Mouse (Mus musculus): ENCODE data around the gene Zfp534. TPM values are rescaled to one million over a fixed set of nuclear protein-coding genes. Genes with fewer than 3 reads are reported as not detected.
"Not testable (repeated sequence)": the region's sequence is repeated elsewhere in the genome, so short reads cannot be mapped to it uniquely, and the experiment has no call there.

Zfp534 gene
- not detected in 2 replicates for polyA plus RNA-seq (2015; fragmentation: Nextera tagmentation; extraction: Ambion mirVana)

DNA sequence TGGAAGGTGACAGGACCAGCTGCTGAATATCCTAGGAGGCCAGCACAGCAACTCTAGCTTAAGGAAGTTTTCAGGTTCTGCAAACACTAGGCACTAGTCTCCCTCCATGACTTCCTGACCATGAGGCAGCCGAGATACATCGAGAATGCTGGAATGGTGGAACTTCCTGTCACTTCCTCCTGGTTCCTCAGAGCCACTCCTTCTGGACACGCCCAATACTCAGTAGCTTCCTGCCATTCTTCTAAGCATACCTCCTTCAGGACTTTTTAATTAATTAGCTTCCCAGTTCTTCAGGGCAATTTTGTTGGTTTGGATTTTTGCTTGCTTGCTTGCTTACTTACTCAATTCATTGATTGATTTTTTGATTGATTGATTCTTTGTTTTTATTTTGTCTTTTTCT is at the start of gene Zfp534:
Gene Zfp534, minus strand, starts transcription at position 101 of the 400 bp plus-strand sequence.
- H3K9ac ChIP-seq (replicated peaks; ENCODE audit: low read depth); ATAC-seq; H3K36me3 ChIP-seq (ENCODE audit: insufficient read depth, low read length); H3K27me3 ChIP-seq (replicated peaks; ENCODE audit: insufficient read depth, low read length); H3K4me2 ChIP-seq (replicated peaks; ENCODE audit: low read depth, low read length); H3K27ac ChIP-seq (ENCODE audit: low read length); DNase-seq (ENCODE audit: low spot score); H3K9me3 ChIP-seq (ENCODE audit: low read length); H3K4me3 ChIP-seq (ENCODE audit: low read depth, low read length); H3K4me1 ChIP-seq (ENCODE audit: insufficient read depth, low read depth, low read length): not testable (repeated sequence)
- WGBS = 58% methylated on average over 1 of the region's 3 CpGs

DNA sequence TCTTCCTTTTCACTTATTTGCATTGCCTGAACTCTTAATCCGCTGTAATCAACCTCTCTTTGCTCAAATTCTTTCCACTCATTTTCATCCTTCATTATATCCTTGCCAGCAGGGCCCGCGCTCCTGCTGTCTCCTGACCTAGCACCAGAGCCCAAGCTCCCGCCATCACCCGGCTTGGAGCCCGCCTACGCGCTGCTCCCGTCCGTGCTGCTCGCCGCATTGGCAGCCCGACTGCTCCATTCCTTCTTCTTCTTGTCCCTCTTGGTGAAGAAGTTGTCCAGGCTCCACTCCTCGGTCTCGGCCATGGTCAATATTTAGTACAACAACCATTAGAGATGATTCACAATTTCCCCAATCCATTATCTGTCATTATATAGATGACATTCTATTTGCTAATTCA is 43.9 kb upstream of the Zfp534 start:
- H3K36me3 ChIP-seq (ENCODE audit: insufficient read depth, low read length); ATAC-seq; H3K9me3 ChIP-seq (ENCODE audit: low read length); H3K4me2 ChIP-seq (replicated peaks; ENCODE audit: low read depth, low read length); H3K9ac ChIP-seq (replicated peaks; ENCODE audit: low read depth); H3K27me3 ChIP-seq (replicated peaks; ENCODE audit: insufficient read depth, low read length); H3K4me1 ChIP-seq (ENCODE audit: insufficient read depth, low read depth, low read length); H3K27ac ChIP-seq (ENCODE audit: low read length); H3K4me3 ChIP-seq (ENCODE audit: low read depth, low read length); DNase-seq (ENCODE audit: low spot score): not testable (repeated sequence)
- 93% methylated on average over 14 of the region's 15 CpGs for WGBS

- H3K27me3 ChIP-seq (replicated peaks; ENCODE audit: insufficient read depth, low read length); H3K9ac ChIP-seq (replicated peaks; ENCODE audit: low read depth); H3K27ac ChIP-seq (ENCODE audit: low read length); H3K4me1 ChIP-seq (ENCODE audit: insufficient read depth, low read depth, low read length); H3K9me3 ChIP-seq (ENCODE audit: low read length); ATAC-seq; H3K36me3 ChIP-seq (ENCODE audit: insufficient read depth, low read length): not testable (repeated sequence)
- Histone ChIP-seq H3K4me2 (replicated peaks; ENCODE audit: low read depth, low read length) (peak overlapping the region; percentile 39; the same call in 1 of the 2 replicates), H3K4me3 (ENCODE audit: low read depth, low read length) (peak overlapping the region; percentile 23; the same call in 1 of the 2 replicates)
- WGBS = 28% methylated on average over 49 of the region's 63 CpGs
- peak; percentile 7 for DNase-seq (ENCODE audit: low spot score)
These were observed 36.5 kb upstream of the Zfp534 start for GRCm38 (mm10) chr4:147738636-147739369.

DNA sequence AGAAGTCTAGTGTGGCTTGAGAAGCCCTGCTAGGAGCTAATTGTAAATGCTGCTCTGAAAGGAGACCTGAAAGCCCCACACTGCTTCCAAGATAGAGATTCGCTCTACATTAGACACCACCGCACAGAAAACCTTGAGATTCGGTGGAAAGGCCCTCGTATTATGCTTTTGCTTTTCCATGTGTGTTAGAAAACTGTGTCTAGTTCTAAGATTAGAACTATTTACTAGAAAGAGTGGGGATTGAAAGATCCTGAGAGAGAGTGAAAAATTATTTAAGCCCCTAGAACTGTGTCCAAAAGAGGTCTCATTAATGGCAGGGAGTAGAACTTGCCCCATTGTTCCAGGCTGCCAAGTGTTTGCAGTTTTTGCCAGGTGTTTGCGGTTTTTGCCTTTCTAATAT is 47.1 kb downstream of the Zfp534 start:
- H3K36me3 ChIP-seq (ENCODE audit: insufficient read depth, low read length); H3K4me3 ChIP-seq (ENCODE audit: low read depth, low read length); H3K4me2 ChIP-seq (replicated peaks; ENCODE audit: low read depth, low read length); H3K4me1 ChIP-seq (ENCODE audit: insufficient read depth, low read depth, low read length); H3K27me3 ChIP-seq (replicated peaks; ENCODE audit: insufficient read depth, low read length); ATAC-seq; H3K27ac ChIP-seq (ENCODE audit: low read length); H3K9ac ChIP-seq (replicated peaks; ENCODE audit: low read depth); H3K9me3 ChIP-seq (ENCODE audit: low read length); DNase-seq (ENCODE audit: low spot score): not testable (repeated sequence)
- 81% methylated on average over 4 of the region's 5 CpGs for WGBS

- not testable (repeated sequence) for H3K27me3 ChIP-seq (replicated peaks; ENCODE audit: insufficient read depth, low read length); H3K9me3 ChIP-seq (ENCODE audit: low read length); H3K27ac ChIP-seq (ENCODE audit: low read length); H3K4me1 ChIP-seq (ENCODE audit: insufficient read depth, low read depth, low read length); H3K4me2 ChIP-seq (replicated peaks; ENCODE audit: low read depth, low read length); H3K9ac ChIP-seq (replicated peaks; ENCODE audit: low read depth); DNase-seq (ENCODE audit: low spot score); H3K36me3 ChIP-seq (ENCODE audit: insufficient read depth, low read length); ATAC-seq; H3K4me3 ChIP-seq (ENCODE audit: low read depth, low read length)
- no CpG with 5 or more reads among the region's 3 CpGs for WGBS
These were observed 54.9 kb downstream of the Zfp534 start for GRCm38 (mm10) chr4:147647407-147647806.

GRCm38 (mm10) chr4:147642413-147642812 is 59.9 kb downstream of the Zfp534 start, which contains the start of gene Zfp979:
Gene Zfp979 (minus strand): TSS chr4:147642513.
- not testable (repeated sequence) for H3K4me2 ChIP-seq (replicated peaks; ENCODE audit: low read depth, low read length); H3K4me3 ChIP-seq (ENCODE audit: low read depth, low read length); H3K27me3 ChIP-seq (replicated peaks; ENCODE audit: insufficient read depth, low read length); H3K36me3 ChIP-seq (ENCODE audit: insufficient read depth, low read length); H3K27ac ChIP-seq (ENCODE audit: low read length); H3K9me3 ChIP-seq (ENCODE audit: low read length); ATAC-seq; DNase-seq (ENCODE audit: low spot score); H3K9ac ChIP-seq (replicated peaks; ENCODE audit: low read depth); H3K4me1 ChIP-seq (ENCODE audit: insufficient read depth, low read depth, low read length)
- no CpG with 5 or more reads among the region's 6 CpGs for whole genome bisulfite sequencing

DNA sequence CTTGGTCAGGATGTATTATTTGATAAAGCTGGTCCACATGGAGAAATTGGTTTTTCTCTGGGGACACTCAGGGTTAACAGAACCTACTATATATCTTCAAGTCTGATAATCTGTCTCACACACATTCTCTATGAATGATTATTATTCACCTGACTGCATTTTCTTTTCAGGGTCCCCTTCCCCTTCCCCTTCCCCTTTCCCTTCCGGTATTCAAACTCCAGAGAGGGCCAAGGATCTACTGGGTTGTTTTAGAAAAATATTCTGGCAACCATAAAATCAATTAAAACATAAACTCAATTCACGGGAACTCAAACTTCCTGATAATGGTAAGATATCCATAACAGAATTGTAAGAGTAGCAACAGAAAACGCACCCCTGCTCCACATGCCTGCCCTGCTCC is 60.4 kb downstream of the Zfp534 start:
- WGBS = 38% methylated on average over 2 of the region's 3 CpGs
- not testable (repeated sequence) for H3K27me3 ChIP-seq (replicated peaks; ENCODE audit: insufficient read depth, low read length); H3K4me1 ChIP-seq (ENCODE audit: insufficient read depth, low read depth, low read length); H3K9me3 ChIP-seq (ENCODE audit: low read length); H3K9ac ChIP-seq (replicated peaks; ENCODE audit: low read depth); H3K27ac ChIP-seq (ENCODE audit: low read length); H3K4me3 ChIP-seq (ENCODE audit: low read depth, low read length); DNase-seq (ENCODE audit: low spot score); ATAC-seq; H3K36me3 ChIP-seq (ENCODE audit: insufficient read depth, low read length); H3K4me2 ChIP-seq (replicated peaks; ENCODE audit: low read depth, low read length)

DNA sequence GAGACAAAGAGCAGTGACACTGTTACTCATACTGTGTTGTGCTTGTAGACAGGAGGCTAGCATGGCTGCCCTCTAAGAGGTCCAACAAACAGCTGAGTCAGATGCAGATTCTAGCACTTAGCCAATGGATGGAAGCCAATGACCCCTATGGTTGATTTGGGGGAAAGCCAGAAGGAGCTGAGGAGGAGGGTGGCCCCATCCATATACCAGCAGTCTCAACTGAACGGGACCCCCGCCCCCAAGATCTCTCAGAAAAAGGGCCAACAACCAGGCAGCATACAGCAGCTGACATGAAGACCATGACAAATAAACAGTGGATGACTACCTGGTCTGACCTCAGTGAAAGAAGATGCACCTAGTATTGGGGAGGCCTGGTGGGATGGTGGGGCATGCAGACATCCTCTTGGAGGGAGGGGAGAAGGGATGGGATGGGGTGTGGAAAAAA is 68.5 kb downstream of the Zfp534 start:
- not testable (repeated sequence) for H3K9me3 ChIP-seq (ENCODE audit: low read length); H3K4me2 ChIP-seq (replicated peaks; ENCODE audit: low read depth, low read length); DNase-seq (ENCODE audit: low spot score); ATAC-seq; H3K27me3 ChIP-seq (replicated peaks; ENCODE audit: insufficient read depth, low read length); H3K36me3 ChIP-seq (ENCODE audit: insufficient read depth, low read length); H3K9ac ChIP-seq (replicated peaks; ENCODE audit: low read depth); H3K4me1 ChIP-seq (ENCODE audit: insufficient read depth, low read depth, low read length); H3K27ac ChIP-seq (ENCODE audit: low read length); H3K4me3 ChIP-seq (ENCODE audit: low read depth, low read length)
- WGBS = no CpG with 5 or more reads among the region's 2 CpGs
